Mouse (Mus musculus) embryo, embryonic 9.5 days (tissue): ENCODE measurements around the gene Unc93a2.
"Not testable (repeated sequence)": the region's sequence is repeated elsewhere in the genome, so short reads cannot be mapped to it uniquely, and the experiment has no call there.

Experiments
- DNase-seq: peaks from one replicate; pipeline ENCODE4 v3.0.0-alpha.2; 2017; ENCODE audit errors: extremely low spot score

Gene Unc93a2

GRCm38 (mm10) chr17:7385364-7385763 is at the start of gene Unc93a2:
TSS of gene Unc93a2 (minus strand) at chr17:7385464.
- DNase-seq = not testable (repeated sequence)

GRCm38 (mm10) chr17:7434121-7434520 is 48.9 kb upstream of the Unc93a2 start:
- not testable (repeated sequence) for DNase-seq

GRCm38 (mm10) chr17:7430210-7430631 is 45.0 kb upstream of the Unc93a2 start:
- not testable (repeated sequence) for DNase-seq

GRCm38 (mm10) chr17:7420191-7420973 is 35.1 kb upstream of the Unc93a2 start:
- not testable (repeated sequence) for DNase-seq

GRCm38 (mm10) chr17:7414601-7415310 is 29.5 kb upstream of the Unc93a2 start:
- not testable (repeated sequence) for DNase-seq

GRCm38 (mm10) chr17:7413336-7413735 is 28.1 kb upstream of the Unc93a2 start:
- DNase-seq = not testable (repeated sequence)

GRCm38 (mm10) chr17:7399770-7400169 is 14.5 kb upstream of the Unc93a2 start:
- not testable (repeated sequence) for DNase-seq

- DNase-seq = not testable (repeated sequence)
Observed at GRCm38 (mm10) chr17:7398198-7398847, 13.1 kb upstream of the Unc93a2 start.

GRCm38 (mm10) chr17:7397079-7397478 is 11.8 kb upstream of the Unc93a2 start:
- not testable (repeated sequence) for DNase-seq

- not testable (repeated sequence) for DNase-seq
Observed at GRCm38 (mm10) chr17:7396288-7396687, 11.0 kb upstream of the Unc93a2 start.

- not testable (repeated sequence) for DNase-seq
Observed at GRCm38 (mm10) chr17:7395671-7396070, 10.4 kb upstream of the Unc93a2 start.

GRCm38 (mm10) chr17:7395116-7395515 is 9.9 kb upstream of the Unc93a2 start:
- DNase-seq = not testable (repeated sequence)

GRCm38 (mm10) chr17:7389898-7390297 is 4.6 kb upstream of the Unc93a2 start:
- not testable (repeated sequence) for DNase-seq

GRCm38 (mm10) chr17:7388958-7389356 is 3.7 kb upstream of the Unc93a2 start:
- not testable (repeated sequence) for DNase-seq

GRCm38 (mm10) chr17:7388341-7388957 is 3.2 kb upstream of the Unc93a2 start:
- not testable (repeated sequence) for DNase-seq

- not testable (repeated sequence) for DNase-seq
Observed at GRCm38 (mm10) chr17:7386016-7386415, 752 bp upstream of the Unc93a2 start.

GRCm38 (mm10) chr17:7383167-7384143 is 1.8 kb downstream of the Unc93a2 start:
- DNase-seq = not testable (repeated sequence)

GRCm38 (mm10) chr17:7382711-7383110 is 2.6 kb downstream of the Unc93a2 start:
- DNase-seq = not testable (repeated sequence)

GRCm38 (mm10) chr17:7377907-7378306 is 7.4 kb downstream of the Unc93a2 start:
- DNase-seq = not testable (repeated sequence)

GRCm38 (mm10) chr17:7376951-7377700 is 8.1 kb downstream of the Unc93a2 start:
- DNase-seq = not testable (repeated sequence)
